Mouse (Mus musculus) urinary bladder, postnatal 0 days (tissue): ENCODE data around the gene Rspo4. TPM values are rescaled to one million over a fixed set of nuclear protein-coding genes. Genes with fewer than 3 reads are reported as not detected.

Experiments
- polyA plus RNA-seq: library from polyadenylated mRNA; unstranded; fragments of >200 nt; fragmentation: Nextera tagmentation; extraction: Ambion mirVana; gene quantifications from 2 replicates; pipeline ENCODE4 v1.2.1, GENCODE M21; 2015

Rspo4 gene
- polyA plus RNA-seq, result not detected in 2 replicates

DNA sequence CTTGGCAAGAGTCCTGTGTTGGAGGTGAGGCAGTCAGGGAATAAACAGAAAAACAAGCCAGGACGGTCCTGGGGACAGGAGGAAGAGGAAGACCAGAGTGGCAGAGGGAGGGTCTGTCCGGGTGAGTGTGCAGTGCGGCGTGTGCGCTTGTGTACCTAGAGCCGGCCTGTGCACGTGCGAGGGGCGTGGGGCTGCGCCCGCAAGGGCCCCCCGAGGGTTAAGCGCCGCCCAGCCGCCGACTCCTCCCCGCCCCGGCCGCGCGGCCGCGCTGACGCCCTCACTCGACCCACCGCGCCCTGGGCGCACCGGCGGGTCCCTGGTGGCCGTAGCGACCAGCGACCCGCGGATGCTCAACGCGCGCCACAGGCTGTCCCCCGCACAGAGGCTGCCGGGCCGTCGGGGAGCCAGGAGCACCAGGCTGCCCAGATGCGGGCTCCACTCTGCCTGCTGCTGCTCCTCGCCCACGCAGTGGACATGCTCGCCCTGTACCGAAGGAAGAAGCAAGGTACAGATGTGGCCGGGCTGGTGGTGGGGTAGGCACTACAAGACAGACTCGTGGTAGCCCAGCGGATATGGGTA lies at the start of gene Rspo4:
Rspo4 (plus strand) TSS at position 280 of the 579 bp plus-strand sequence.

DNA sequence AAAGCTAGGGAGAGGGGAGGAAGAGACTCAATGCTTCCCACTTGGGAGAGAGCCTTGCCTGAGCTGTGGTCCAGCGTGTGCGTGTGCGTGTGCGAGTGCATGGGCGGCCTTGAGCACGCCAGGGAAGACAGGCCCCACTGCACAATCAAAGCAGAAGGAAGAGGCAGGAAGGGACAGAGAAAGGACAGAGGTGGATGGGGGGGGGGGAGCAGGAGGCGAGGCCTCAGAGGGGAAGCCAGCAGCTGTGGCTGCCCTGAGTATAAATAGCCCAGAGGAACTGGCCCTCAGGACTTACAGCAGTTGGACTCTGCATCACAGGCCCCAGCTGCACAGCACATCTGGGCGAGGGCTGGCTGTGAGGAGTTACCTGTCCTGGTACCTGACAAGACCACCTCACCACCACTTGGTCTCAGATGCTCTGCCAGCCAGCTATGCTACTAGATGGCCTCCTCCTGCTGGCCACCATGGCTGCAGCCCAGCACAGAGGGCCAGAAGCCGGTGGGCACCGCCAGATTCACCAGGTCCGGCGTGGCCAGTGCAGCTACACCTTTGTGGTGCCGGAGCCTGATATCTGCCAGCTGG lies 68.3 kb downstream of the Rspo4 start, which contains the start of gene Angpt4:
Angpt4 (plus strand) TSS at position 292 of the 582 bp plus-strand sequence.

Other genes starting within 250 kb of the Rspo4 start
- 0.25 and 0.34 TPM in 2 replicates for gene Snph, start 210.3 kb upstream of the Rspo4 start, polyA plus RNA-seq
- gene Rad21l, start 174.4 kb upstream of the Rspo4 start, polyA plus RNA-seq, result not detected in 2 replicates
- gene Tmem74b, start 140.9 kb upstream of the Rspo4 start, polyA plus RNA-seq, result 0.22 and 0.26 TPM in 2 replicates
- gene Psmf1, start 98.7 kb upstream of the Rspo4 start, polyA plus RNA-seq, result 30.7 and 30.8 TPM in 2 replicates
- gene Angpt4, start 68.3 kb downstream of the Rspo4 start, polyA plus RNA-seq, result 1.1 and 1.2 TPM in 2 replicates
- 18.4 and 19.3 TPM in 2 replicates for gene Fam110a, start 137.3 kb downstream of the Rspo4 start, polyA plus RNA-seq
- gene Slc52a3, start 153.6 kb downstream of the Rspo4 start, polyA plus RNA-seq, result 12.4 and 13.8 TPM in 2 replicates
- gene Scrt2, start 238.6 kb downstream of the Rspo4 start, polyA plus RNA-seq, result not detected in 2 replicates